Mouse (Mus musculus): ENCODE results near the gene Taf10.

DNA sequence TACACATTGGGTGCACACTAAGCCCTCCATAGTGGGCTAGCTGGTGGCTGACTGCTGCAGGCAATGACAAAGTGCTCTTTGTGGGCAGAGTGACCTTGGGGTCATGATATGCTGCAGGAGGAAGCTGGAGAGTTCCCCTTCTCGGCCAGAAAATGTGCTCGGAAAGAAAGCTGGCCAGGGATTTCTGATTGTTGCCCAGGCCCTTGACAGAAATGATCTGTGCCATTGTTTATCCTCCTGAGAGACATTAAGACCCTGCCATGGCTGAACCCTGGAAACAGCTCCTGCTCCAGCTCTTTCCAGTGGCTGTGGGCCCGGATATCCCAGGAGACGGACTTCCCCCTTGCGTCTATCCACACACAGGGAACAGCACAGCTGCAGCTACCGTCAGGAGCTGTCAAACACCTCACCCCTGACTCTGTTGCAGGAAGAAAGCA, 23.6 kb upstream of the Taf10 start:
- no peak for TF ChIP-seq GATA1 (IDR thresholded peaks at IDR 0.05; ENCODE audit: borderline replicate concordance, low read length)
- TF ChIP-seq FLI1 (IDR thresholded peaks at IDR 0.05; ENCODE audit: low read length): no peak

Data from megakaryocyte, embryonic 14.5 days (primary cell).